Mouse (Mus musculus): Measurements from ENCODE around the gene Calcr. TPM values are rescaled to one million over a fixed set of nuclear protein-coding genes. Genes with fewer than 3 reads are reported as not detected.
"Not testable (repeated sequence)": the region's sequence is repeated elsewhere in the genome, so short reads cannot be mapped to it uniquely, and the experiment has no call there.

Gene Calcr
- total RNA-seq (2017), result not detected in 2 replicates

- ATAC-seq (replicated peaks in 1 of 2; ENCODE audit: insufficient read depth in 1 of 2, low FRiP score in 2 of 2, low TSS enrichment in 1 of 2, low read depth in 1 of 2, poor library complexity in 2 of 2, severe bottlenecking in 2 of 2), result no peak
These were observed at the start of gene Calcr for GRCm38 (mm10) chr6:3764230-3764764. Gene Calcr (minus strand): TSS chr6:3764714.

- ATAC-seq (replicated peaks in 1 of 2; ENCODE audit: insufficient read depth in 1 of 2, low FRiP score in 2 of 2, low TSS enrichment in 1 of 2, low read depth in 1 of 2, poor library complexity in 2 of 2, severe bottlenecking in 2 of 2), result no peak
These were observed 3.0 kb upstream of the Calcr start for GRCm38 (mm10) chr6:3767485-3767884.

DNA sequence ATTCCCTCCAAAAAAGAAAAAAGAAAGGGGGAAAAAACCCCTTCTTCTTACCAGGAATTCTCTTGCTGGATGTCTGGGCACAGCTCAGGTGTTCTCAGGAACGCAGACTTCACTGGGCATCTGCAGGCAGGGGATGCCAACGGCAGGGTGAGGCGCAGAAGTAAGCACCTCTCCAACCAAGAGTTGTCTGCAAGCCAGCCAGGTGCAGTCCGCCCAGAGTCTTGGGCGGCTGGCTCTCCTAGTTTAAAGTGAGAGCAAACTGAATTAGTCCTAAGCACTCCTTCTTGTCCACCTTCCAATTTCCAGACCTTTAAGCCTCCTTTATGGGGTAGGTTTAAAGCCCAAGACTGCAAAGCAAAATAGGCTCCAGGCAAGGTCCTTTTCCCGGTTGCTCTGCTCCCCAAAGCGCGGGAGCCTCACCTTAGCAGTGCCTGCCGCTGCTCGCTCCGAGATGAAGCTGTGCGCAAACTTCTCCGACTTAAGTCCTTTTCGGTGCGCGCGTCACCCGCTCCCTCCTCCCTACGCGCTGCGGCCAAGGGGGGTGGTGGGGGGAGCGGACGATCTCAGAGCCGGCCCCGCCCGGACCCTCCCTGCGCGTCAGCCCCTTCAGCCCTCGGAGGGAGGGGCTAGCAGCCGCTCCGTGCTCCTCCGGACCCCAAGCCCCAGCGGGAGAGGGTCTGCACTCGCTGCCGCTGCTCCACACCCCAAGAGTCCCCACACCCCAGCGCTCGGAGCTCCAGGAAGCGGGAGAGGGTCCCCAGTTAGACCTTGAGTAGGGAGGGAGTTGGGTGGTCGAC lies 1.1 kb downstream of the Calcr start:
- peak in 1 of 2 experiments; percentile 62; a peak in 1 of 4 replicates for ATAC-seq (replicated peaks in 1 of 2; ENCODE audit: insufficient read depth in 1 of 2, low FRiP score in 2 of 2, low TSS enrichment in 1 of 2, low read depth in 1 of 2, poor library complexity in 2 of 2, severe bottlenecking in 2 of 2)

DNA sequence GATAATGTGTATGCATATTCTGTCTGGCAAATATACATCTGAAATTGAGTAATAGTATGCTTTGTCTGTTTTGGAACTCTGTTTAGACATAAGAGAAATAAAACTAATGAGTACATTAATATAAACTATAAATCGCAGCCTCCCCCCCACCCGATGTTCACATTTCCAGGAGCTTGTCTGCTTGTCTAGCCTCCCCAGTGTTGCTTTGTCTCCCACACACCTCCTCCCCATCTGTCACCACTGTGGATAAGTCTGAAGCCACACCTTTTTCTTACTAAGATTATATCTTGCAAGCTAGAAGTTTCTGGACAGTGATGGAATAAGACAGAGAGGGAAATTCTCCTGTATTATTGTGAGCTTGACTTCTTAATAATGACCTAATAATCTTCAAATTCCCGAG lies 12.9 kb downstream of the Calcr start:
- ATAC-seq (replicated peaks in 1 of 2; ENCODE audit: insufficient read depth in 1 of 2, low FRiP score in 2 of 2, low TSS enrichment in 1 of 2, low read depth in 1 of 2, poor library complexity in 2 of 2, severe bottlenecking in 2 of 2), result no peak

DNA sequence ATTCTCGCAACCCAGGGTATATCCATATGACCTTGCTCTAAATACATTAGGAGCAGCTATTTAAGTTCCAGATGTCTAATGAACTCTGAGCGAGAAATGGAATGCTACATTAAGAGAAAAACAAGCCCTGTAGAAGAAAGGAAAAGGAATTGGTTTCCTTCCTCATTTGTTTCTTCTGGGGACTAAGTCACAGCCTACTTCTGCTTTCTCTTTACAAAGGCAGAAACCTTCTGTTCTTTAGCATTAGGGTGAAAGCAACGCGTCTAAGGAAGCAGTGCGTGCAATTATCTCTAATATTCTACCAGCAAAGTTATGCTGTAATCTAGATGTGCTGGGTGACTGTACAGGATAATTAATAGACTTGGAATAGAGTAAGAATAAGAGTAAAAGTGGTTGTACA lies 14.9 kb downstream of the Calcr start:
- ATAC-seq (replicated peaks in 1 of 2; ENCODE audit: insufficient read depth in 1 of 2, low FRiP score in 2 of 2, low TSS enrichment in 1 of 2, low read depth in 1 of 2, poor library complexity in 2 of 2, severe bottlenecking in 2 of 2), result peak; percentile 68 to 90; a peak in 3 of 4 replicates

DNA sequence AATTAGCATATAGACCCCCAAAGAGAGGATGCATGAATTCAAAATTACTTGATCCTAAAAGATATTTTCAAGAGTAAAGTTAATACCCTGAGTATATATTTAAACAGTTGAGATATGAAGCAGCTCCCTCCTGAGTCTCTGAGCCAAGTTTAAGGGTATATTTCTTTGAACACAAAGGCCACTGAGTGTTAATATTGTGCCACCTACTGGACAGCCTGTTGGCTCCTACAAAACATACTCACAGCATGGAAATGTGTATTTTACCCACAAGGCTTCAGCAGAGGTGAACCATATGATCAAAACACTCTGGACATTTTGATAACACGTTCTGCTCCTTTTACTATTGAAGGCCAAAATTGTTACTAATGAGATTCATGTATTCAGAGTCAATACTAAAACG lies 19.0 kb downstream of the Calcr start:
- ATAC-seq (replicated peaks in 1 of 2; ENCODE audit: insufficient read depth in 1 of 2, low FRiP score in 2 of 2, low TSS enrichment in 1 of 2, low read depth in 1 of 2, poor library complexity in 2 of 2, severe bottlenecking in 2 of 2), result peak; percentile 29 to 36; a peak in 1 of 4 replicates

- no peak for ATAC-seq (replicated peaks in 1 of 2; ENCODE audit: insufficient read depth in 1 of 2, low FRiP score in 2 of 2, low TSS enrichment in 1 of 2, low read depth in 1 of 2, poor library complexity in 2 of 2, severe bottlenecking in 2 of 2)
These were observed 22.4 kb downstream of the Calcr start for GRCm38 (mm10) chr6:3741996-3742713.

DNA sequence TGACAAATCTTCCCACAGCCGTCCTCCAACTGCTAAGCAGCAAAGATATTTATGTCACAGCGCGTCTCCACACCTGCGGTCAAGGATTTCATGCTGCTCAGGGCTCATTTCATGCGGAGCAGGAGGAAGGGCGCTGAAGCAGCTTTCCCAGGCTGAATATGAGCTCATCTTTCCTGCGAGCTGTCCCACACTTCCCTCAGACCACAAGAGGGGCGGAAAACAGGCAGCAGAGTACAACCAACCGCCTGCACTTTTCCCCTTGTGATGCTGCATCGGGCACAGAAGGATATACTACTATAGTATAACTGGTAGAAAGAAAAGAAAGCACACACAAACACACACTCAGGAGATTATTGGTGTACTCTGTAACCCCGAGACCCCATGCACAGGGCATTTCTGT lies 23.2 kb downstream of the Calcr start:
- ATAC-seq (replicated peaks in 1 of 2; ENCODE audit: insufficient read depth in 1 of 2, low FRiP score in 2 of 2, low TSS enrichment in 1 of 2, low read depth in 1 of 2, poor library complexity in 2 of 2, severe bottlenecking in 2 of 2), result 0 out of 4 replicates have a peak, but pooled peaks of 1 of the 2 experiments have one; percentile 7

GRCm38 (mm10) chr6:3730246-3730867 lies 34.2 kb downstream of the Calcr start:
- no peak for ATAC-seq (replicated peaks in 1 of 2; ENCODE audit: insufficient read depth in 1 of 2, low FRiP score in 2 of 2, low TSS enrichment in 1 of 2, low read depth in 1 of 2, poor library complexity in 2 of 2, severe bottlenecking in 2 of 2)

GRCm38 (mm10) chr6:3688087-3688642 lies 76.3 kb downstream of the Calcr start:
- no peak for ATAC-seq (replicated peaks in 1 of 2; ENCODE audit: insufficient read depth in 1 of 2, low FRiP score in 2 of 2, low TSS enrichment in 1 of 2, low read depth in 1 of 2, poor library complexity in 2 of 2, severe bottlenecking in 2 of 2)

DNA sequence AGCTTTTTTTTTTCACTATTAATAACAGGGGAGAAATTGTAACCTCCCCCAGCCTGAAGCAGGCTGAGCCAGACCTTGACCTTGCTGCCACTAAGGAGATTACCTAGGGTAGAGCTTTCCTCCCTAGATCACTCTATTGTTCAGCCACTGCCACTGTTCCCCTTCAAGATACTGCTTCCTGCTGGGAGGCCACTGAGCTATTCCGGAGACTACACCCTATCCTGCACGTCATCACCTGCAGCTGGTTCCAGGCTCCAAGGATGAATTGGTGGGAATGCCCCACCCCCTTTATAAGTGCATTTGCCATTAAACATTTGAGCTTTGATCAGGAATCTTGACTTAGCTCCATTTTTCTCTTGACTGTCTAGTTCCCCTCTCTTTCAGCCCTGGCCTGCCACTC lies 86.2 kb downstream of the Calcr start:
- ATAC-seq (replicated peaks in 1 of 2; ENCODE audit: insufficient read depth in 1 of 2, low FRiP score in 2 of 2, low TSS enrichment in 1 of 2, low read depth in 1 of 2, poor library complexity in 2 of 2, severe bottlenecking in 2 of 2), result not testable (repeated sequence)

GRCm38 (mm10) chr6:3677806-3678205 lies 86.7 kb downstream of the Calcr start:
- no peak for ATAC-seq (replicated peaks in 1 of 2; ENCODE audit: insufficient read depth in 1 of 2, low FRiP score in 2 of 2, low TSS enrichment in 1 of 2, low read depth in 1 of 2, poor library complexity in 2 of 2, severe bottlenecking in 2 of 2)

DNA sequence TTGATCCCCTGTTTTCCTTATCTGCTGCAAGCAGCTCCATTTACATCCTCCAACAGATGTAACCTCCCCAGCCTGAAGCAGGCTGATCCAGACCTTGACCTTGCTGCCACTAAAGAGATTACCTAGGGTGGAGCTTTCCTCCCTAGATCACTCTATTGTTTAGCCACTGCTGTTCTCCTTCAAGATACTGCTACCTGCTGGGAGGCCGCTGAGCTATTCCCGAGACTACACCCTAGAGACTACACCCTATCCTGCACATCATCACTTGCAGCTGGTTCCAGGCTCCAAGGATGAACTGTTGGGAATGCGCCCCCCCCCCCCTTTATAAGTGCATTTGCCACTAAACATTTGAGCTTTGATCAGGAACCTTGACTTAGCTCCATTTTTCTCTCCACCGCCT lies 92.6 kb downstream of the Calcr start:
- ATAC-seq (replicated peaks in 1 of 2; ENCODE audit: insufficient read depth in 1 of 2, low FRiP score in 2 of 2, low TSS enrichment in 1 of 2, low read depth in 1 of 2, poor library complexity in 2 of 2, severe bottlenecking in 2 of 2), result not testable (repeated sequence)

- no peak for ATAC-seq (replicated peaks in 1 of 2; ENCODE audit: insufficient read depth in 1 of 2, low FRiP score in 2 of 2, low TSS enrichment in 1 of 2, low read depth in 1 of 2, poor library complexity in 2 of 2, severe bottlenecking in 2 of 2)
These were observed 100.3 kb downstream of the Calcr start for GRCm38 (mm10) chr6:3664147-3664716.

GRCm38 (mm10) chr6:3658405-3658804 lies 106.1 kb downstream of the Calcr start:
- ATAC-seq (replicated peaks in 1 of 2; ENCODE audit: insufficient read depth in 1 of 2, low FRiP score in 2 of 2, low TSS enrichment in 1 of 2, low read depth in 1 of 2, poor library complexity in 2 of 2, severe bottlenecking in 2 of 2), result no peak
